Mouse (Mus musculus) B cell, adult 67 days (primary cell): Measurements from ENCODE around the gene Gm5244. TPM values are rescaled to one million over a fixed set of nuclear protein-coding genes. Genes with fewer than 3 reads are reported as not detected.

ENCODE experiments used
- total RNA-seq, 2 experiments: library from RNA; stranded (reverse); gene quantifications; 4 replicates each; pipeline ENCODE4 v1.2.4; 2023

The Gm5244 gene
- total RNA-seq: 1 to 10 TPM; 5.7 to 6.8 TPM

GRCm38 (mm10) chr19:12846382-12846781, at the start of gene Gm5244:
Gm5244 (plus strand) TSS chr19:12846682.

DNA sequence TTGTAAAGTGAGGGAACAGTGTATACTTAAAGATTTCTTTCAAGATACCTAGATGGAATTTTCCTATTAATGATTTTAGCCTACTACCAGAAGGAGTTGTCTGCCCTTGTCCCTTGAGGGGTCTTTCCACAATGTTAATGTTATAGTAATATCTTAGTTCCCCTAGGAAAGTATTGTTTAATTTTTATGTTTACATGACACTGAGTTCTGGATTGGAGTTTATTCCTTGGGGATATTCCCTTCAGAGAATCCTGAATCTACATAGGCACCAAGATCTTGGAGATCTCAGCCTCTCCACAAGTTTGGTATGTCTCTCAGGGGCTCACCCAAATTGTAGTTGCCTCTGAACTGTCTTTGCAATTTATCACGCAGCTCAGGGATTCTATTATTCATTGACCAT, 10.5 kb downstream of the Gm5244 start, which contains the start of gene Olfr1444:
Olfr1444 (plus strand) TSS at position 301 of the 400 bp plus-strand sequence.

GRCm38 (mm10) chr19:12883555-12883954, 37.1 kb downstream of the Gm5244 start, which contains the start of gene Olfr1445:
Olfr1445 (plus strand) TSS chr19:12883855.

DNA sequence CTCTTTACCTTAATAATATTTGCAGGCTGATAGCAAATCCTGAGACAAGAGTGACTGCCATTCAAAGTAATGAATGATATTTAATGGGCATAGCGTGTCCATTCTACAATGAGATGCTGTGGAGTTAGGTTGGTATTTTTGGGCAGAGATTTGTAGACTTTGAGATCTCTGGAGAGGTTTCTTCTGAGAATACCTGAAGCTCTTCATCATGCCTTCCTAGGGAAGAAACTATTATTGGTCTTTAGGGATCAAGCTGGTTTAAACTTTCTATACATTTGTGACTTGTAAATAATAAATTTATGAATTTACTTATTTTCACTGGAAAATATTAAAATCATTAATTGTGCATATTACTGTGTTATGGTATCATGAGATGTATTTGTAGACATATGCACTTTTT, 46.9 kb downstream of the Gm5244 start, which contains the start of gene Olfr1446:
Olfr1446 (minus strand) TSS at position 101 of the 400 bp plus-strand sequence.

Other genes with a start within 250 kb of the Gm5244 start
- not detected for gene Gm4952, start 246.7 kb upstream of the Gm5244 start, total RNA-seq
- gene Glyat, start 213.4 kb upstream of the Gm5244 start, total RNA-seq: not detected
- not detected for gene Olfr1442, start 176.2 kb upstream of the Gm5244 start, total RNA-seq
- not detected for gene Olfr1443, start 168.6 kb upstream of the Gm5244 start, total RNA-seq
- not detected for gene Keg1, start 150.9 kb upstream of the Gm5244 start, total RNA-seq
- gene Cntf, start 81.0 kb upstream of the Gm5244 start, total RNA-seq: 1 to 10 TPM; 3.6 to 5.0 TPM
- gene Zfp91, start 50.6 kb upstream of the Gm5244 start, total RNA-seq: 10 to 100 TPM; 93.7 to 98.7 TPM
- 10 to 100 TPM; 80.8 to 86.4 TPM for gene Lpxn, start 50.5 kb upstream of the Gm5244 start, total RNA-seq
- gene Olfr1444, start 10.6 kb downstream of the Gm5244 start, total RNA-seq: under 1 TPM; 0.58 to 0.68 TPM
- gene Olfr1445, start 37.2 kb downstream of the Gm5244 start, total RNA-seq: not detected
- gene Olfr1446, start 46.8 kb downstream of the Gm5244 start, total RNA-seq: not detected
- not detected for gene Olfr1447, start 57.1 kb downstream of the Gm5244 start, total RNA-seq
- not detected for gene Olfr1448, start 77.7 kb downstream of the Gm5244 start, total RNA-seq
- gene Olfr1449, start 84.2 kb downstream of the Gm5244 start, total RNA-seq: not detected
- gene Olfr1450, start 103.6 kb downstream of the Gm5244 start, total RNA-seq: not detected
- not detected for gene Olfr1451, start 148.3 kb downstream of the Gm5244 start, total RNA-seq
- gene Olfr1453, start 181.6 kb downstream of the Gm5244 start, total RNA-seq: not detected
- not detected for gene Olfr1454, start 213.9 kb downstream of the Gm5244 start, total RNA-seq